Mouse (Mus musculus) spleen, postnatal 4 days (tissue): Measurements from ENCODE around the gene Ppm1h.

Experiments
- DNase-seq, 2 experiments: peaks; one replicate each; pipeline ENCODE4 v3.0.0; 2022; ENCODE audit warnings: low spot score in 2 of 2

Ppm1h gene

DNA sequence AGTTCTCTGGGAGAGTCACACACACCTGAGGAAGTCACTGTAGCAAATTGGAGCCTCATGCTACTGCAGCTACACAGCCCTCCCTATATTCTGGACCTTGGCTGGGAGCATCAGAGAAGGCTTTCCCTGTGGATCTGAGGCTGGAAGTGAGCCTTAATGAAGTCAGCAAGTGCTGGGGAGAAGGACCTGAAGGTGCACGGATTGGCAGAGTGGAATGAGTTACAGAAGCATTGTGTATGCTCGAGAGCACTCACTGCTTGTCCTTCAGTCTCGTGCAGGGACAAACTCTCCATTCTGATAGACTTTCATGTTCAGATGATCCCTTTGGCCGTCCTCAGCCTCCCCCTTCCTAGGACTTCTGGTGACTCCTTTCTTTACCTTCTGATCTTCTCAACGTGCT lies 26.3 kb downstream of the Ppm1h start:
- DNase-seq: no peak

DNA sequence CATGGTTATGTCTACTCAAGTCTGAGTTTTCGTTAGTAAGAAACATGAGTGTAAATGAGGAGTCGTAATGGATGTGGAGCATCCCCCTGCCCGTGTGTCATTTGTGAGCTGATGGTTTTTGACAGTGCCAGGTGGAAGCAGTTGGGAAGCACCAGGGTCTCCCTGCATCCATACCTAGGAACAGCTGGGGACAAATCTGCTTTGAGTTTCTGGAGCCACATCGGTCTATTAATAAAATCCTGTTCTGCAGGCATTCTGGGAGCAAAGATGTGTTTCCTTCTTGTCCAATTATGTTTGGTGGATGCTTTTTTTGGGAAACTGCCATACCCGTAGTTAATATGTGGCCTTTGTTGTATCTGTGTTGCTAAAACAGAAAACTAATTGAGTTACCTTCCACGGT lies 26.9 kb downstream of the Ppm1h start:
- DNase-seq: no peak

DNA sequence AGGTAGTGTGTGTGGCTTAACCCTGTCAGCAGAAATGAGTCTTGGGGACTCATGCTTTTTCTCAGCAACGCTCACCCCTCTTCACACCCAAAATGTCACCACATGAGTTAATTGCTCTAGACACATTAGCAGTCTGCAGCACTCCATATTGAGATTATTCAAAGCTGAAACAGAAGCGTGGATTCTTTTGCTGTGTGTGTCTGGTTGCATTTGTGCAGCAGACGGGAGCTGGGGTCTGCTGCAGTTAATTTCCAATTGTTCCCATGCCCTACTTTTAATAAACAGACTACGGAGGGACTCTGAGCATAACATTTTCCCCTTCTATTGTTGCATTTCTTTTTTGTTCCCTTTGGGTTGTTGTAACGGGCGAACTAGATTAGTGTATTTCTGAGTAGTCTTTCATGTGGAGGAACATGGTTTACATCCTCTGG lies 32.8 kb downstream of the Ppm1h start:
- DNase-seq: no peak

DNA sequence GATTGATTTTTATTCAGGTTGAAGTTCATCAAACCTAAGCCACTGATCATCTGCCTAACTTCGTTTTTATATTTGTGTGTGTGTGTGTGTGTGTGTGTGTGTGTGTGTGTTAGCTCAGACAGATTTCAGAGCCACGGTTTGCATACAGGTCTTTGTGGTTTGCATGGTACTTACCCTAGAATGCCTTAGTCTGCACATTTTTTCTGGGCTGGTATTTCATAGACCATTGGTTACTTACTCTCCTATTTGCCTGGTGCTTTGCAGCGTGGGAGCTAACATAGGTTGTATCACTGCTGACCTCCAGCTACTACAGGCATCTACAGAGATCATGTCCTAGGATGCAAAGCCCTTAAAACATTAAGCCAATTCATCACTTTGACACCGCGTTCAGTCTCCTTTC lies 33.7 kb downstream of the Ppm1h start:
- no peak for DNase-seq

DNA sequence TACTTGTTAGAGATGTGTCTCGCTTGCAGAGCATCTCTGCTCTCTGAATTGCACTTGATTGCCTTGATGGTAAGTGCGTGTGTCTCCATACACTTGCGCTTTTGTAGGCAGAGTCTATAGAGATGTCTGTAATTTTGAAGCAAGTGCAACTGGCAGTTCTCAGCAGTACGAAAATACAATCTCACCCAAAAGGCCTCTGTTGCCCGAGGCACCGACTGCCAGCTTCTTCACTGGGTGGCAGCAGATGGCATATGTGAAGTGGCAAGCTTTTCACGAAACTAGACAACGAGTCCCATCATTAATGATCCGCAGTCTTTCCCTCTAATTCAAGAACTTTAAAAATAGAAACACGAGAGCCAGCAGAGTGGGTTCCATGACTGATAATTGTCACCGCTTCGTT lies 37.3 kb downstream of the Ppm1h start:
- no peak for DNase-seq

DNA sequence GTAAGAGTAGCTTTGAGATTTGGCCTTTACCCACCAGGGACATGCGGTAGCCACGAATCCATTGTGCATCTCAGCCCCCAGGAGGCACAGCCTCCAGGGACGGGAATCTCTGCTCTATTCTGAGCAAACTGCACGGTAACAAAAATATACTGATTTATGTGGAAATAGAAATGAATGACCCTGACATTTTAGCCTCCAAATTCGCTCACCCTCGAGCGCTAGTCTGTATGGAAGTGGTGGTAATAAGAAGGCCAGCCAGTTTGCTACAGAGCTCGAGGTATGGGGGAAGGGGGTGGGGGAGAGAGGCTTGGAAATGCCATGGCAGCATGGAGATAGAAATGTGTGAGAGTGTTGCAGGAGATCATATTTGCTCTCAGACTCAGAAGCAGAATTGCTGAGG lies 37.7 kb downstream of the Ppm1h start:
- no peak for DNase-seq

DNA sequence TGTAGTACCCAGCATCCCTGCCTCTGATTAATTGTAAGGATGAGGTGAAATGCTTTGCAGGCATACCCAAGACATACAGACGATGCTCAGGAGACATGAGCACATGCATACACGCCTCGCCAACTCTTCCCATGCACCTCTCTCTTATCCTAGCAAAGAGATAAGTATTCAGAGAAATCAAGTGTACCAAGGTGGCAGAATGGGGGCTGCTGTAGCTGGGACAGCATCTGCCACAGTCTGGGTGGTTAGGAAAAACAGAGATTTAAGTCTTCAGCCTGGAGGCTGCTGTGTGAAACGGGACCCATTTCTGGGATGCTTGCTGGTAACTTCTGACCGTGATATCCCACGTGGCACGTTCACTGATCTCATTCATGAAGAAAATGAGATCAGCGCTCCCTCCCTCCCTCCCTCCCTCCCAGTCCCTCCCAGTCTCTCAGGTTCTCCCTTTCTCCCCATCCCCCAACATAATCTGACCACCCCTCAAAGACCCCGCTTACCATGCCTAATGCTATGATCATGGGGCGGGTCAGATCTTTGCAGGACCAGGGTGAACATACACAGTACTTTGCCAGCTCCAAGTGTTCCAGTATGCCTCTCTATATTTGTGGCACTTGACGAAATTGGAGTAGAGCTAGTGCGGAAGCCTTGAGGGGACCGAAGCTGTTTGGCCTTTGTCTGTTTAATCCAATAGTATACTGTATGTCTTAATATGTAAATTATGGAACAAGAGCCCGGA lies 38.3 kb downstream of the Ppm1h start:
- no peak for DNase-seq

DNA sequence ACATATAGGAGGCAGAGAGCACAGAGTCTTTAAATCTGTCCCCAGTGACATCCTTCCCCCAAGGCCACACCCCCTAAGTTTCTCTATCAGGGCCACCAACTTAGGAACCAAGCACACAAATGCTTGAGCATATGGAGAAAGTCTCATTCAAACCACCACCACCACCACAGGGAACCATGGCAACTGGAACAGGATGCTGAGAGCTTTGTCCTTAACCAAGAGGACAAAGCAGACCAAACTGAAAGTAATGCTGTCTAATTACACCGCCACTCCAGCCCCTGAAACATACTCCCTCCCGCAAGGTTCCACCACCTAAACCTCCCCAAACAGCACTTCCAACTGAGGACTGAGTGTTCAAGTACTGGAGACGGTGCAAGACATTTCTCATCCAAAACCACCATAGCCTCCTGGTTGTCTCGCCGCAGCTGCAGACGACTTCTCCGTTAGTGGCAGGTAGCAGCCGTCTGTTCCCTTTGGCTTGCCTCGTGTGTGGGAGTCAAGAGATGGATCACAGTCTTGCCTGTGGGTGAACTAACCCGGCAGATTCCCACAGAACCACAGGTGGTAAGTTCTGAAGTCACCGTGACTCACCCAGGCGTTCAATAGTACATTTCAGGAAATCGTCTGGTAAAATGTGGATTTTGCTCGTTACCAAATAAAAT lies 39.3 kb downstream of the Ppm1h start:
- DNase-seq: no peak

DNA sequence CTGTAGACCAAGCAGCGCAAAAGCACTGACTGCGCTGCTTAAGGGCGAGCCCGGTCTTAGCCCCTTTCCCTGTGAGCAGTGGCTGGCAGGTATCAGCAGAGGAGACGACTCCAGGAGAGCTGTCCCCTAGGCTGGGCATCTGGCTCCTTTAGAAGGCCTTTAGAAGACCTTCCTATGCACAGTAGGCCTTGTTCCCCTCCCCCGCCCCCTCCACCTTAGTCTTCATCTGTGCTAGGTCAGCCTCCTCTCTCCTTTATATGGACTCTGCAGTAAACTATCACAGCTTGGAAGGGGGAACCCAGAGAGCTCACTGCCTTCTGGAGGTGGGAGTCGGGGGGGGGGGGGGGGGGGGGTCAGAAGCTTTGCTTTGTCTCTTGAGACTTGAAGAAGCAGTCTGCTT lies 40.4 kb downstream of the Ppm1h start:
- no peak for DNase-seq

DNA sequence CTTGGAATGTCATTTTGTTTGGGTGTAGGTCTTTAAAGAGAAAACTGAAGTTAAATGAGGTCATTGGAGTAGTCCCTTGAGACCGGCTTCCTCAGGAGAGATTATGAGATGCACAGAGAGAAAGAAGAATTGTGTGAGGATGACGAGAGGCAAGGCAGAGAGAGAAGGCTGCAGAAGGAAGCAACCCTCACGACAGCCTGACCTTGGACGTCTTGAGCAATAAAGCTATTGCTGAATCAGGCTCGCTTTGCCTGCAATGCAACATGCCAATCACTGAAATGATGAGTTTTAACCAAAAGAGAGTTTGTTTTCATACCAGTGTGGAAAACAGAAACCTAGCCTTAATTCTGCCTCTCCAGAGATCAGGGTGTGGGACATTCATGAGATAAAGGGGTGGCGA lies 43.5 kb downstream of the Ppm1h start:
- no peak for DNase-seq

DNA sequence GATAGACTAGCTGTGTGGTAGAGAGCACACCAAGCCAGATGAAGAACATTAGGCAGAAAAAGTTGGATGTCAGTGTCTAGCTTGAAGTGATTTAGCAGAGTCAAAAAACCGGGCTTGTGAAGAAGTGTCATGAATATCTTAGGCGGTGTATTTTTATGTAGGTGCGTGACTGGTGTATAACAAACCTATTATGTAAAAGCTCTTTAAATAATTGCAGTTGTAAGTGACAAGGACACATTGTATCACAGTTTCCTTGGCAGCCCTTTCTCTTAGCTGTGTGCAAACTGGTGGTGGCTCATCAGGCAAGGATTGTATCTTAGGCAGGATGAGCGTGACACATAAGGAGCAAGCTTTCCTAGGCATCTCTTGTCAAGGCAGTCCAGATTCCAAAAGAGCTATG lies 46.1 kb downstream of the Ppm1h start:
- no peak for DNase-seq

DNA sequence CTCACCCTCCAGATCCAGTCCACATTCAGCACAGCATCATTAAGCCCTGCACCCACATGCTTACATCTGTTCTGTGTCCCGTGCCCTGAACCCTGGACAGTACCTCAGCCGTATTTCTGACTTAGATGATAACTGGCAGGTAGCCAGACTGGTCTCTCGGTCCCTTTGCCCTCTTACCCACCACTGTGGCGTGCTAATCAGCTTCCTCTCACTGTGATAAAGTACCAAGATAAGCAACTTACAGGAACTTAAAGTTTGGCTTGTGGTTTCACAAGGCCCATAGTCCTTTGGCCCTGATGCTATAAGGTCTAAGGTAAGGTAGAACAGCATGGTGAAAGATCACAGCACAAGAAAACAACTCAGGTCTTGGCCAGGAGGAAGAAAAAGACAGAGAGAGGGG lies 48.7 kb downstream of the Ppm1h start:
- no peak for DNase-seq

DNA sequence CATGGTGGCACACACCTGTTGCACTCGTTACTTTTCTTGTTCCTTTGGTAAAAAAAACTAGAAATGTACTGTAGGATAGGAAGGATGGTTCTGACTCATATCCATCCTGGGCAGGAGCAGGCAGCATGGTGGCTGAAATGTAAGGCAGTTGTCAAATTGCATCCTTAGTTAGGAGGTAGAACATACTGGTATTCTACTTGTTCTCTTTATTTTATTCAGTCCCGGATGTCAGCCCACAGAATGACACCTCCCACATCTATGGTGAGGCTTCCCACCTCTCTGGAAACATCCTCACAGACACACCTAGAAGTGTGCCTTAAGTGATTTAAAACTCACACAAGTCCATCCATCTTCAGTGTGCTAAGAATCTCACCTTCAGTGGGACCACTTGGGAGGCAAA lies 49.6 kb downstream of the Ppm1h start:
- no peak for DNase-seq

DNA sequence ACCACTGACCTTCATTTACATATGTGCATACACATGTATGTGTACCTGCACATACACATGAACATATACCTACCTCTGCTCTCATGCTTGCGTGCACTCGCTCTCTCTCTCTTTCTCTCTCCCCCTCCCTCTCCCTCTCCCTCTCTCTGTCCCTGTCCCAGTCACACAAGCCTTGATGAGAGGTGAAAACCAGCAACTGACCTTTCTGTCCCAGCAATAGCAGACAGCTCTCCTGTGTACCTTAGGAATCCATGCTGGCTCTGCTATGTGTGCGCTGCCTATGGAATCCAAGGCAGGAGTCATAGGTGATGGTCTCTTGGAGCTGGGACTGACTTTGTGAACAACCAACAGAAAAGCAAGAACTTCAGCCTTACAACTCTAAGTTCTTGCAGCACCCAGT lies 53.6 kb downstream of the Ppm1h start:
- DNase-seq: no peak

DNA sequence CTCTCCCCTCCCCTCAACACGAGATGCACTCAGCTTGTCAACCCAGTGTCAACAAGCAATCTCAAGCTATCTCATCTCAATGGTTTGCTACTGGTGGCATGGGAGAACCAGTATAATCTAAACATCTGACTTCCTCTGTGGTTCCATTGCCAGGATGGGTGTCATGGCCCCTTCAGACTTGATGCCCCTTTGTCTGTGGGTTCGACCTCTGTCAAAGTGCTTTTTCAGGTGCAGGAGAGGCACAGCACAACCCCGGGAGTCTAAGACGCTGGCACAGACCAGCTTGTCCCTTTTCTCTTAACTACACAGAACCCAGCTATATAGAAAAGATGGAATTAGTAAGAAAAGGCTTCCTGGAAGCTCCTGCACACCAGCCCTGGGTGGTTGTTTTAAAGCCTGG lies 56.0 kb downstream of the Ppm1h start:
- DNase-seq: no peak

DNA sequence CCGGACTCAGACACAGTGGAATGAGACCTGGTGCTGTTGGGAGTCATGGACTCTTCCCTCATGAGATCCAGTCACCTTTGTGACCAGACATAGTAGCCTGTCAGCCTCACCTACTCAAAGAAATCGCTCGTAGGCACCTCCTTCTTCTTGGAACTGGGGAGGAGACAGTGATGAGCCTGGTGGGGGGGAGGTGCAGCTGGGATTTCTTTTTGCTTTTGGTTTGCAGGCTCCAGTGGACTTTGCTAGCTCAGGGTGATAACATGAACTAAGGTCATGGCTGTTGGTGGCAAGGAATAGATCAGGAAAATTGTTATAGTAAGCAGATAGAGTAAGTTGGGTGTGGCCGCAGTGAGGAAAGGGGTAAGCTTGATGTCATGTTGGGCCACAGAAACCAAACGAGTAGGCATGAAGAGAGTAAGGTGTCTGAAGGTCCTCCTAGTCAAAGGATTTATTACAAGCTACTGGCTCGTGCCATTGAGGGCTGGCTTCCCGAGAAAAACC lies 56.8 kb downstream of the Ppm1h start:
- DNase-seq: no peak

DNA sequence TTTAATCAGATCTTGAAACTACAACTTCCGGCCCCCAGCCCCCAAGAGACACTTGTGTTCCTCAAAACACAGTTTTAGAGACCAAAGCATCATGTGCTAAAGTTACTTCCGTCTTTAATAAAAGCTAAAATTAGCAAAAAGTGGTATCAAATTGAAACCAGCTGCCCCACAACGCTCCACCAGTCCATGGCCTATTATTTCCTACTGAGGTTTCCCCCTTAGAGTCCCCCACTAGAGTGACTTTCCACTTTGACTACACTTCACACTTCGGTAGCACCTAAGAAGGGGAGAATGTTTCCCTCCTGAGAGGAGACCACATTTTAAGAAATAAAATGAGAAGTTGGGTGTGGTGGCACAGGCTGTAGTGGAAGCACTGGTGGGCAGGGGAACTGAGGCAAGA lies 58.3 kb downstream of the Ppm1h start:
- DNase-seq: no peak

DNA sequence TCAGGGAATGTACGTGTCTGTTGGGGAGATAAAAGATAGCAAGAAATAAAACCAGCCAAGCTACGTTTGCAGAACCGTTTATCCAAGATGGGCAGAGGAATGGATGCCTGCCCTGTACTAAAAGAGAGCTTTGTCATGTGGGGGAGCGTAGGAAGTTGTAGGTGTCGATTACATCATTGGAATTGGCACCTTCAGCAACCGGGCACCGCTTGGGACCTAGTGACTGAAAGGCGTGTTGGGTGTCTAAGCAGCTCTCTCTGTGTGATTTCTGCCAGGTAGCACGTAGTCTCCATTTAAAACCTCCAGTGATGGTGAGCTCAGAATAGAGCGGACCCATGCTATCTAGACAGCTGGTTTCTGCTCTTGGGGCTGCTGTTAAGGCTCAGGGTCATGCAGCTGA lies 60.0 kb downstream of the Ppm1h start:
- no peak for DNase-seq

DNA sequence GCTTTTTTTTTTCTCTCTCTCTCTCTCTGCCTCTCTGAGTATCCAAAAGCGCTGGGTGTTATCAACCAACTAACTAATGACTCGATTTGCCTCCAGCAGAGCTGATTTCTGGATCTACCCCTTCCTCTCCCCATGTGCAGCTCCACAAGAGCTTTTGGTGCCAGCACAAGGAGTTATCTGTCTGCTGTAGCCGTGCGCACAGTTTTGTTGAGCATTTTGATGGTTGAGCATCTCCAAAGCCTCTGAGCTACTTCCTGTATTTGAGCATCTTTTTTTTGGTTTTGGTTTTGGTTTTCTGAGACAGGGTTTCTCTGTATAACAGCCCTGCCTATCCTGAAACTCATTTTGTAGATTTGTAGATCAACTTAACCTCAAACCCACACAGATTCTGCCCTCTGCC lies 60.5 kb downstream of the Ppm1h start:
- no peak for DNase-seq

DNA sequence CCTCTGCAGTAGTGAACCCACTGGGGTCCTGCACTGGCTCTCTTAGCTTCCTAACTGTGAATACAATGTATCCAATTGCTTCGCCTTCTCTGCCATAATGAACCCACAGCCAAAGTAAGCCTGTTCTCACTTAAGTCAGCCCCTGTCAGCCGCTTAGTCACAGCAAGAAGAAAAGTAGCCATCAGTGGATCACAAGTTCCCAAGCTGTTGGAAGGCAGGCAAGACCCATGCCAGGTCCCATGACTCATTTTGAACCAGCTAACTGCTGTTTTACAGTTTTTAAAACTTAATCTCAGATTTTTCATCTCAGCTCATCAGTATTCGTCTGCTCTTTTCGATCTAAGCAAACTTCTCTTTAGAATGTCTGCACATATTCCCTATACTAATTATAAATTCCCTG lies 61.6 kb downstream of the Ppm1h start:
- no peak for DNase-seq

DNA sequence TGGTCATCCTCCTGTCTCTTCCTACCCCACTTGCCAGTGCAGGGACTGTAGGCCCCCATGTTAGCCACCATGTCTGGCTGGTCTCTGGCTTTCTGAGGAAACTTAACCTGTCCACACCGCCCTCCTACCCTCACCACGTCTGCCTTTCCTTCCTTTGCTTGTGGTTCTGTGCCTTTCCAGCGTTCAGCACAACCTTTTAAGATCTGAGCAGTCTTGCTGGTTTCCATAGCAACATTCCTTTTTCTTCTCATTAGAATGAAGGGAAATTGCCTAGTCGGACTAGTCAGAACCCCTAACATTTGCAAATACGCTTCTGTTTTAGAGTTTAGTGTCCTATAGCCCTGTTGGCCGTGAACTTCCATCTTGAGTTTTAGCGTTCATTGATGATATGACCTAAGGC lies 62.6 kb downstream of the Ppm1h start:
- DNase-seq: no peak

DNA sequence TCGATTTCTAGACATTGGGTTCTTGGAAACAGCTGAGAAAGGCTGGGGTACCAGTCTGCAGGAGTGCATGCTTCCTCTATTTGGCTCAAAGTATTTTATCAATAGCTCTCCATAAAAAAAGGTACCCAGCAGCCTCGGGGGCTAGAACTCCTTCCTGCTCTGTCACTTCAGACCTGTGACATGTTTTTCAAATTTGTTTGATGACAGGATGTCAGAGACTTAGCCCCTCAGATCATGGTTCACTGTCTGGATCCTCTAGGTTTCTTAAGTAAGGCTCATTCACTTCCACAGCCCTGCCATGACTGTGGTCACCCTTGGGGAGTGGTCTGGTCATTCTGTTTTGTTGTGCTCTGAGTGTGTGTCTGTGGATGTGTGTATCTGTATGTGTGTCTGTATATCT lies 63.6 kb downstream of the Ppm1h start:
- no peak for DNase-seq

DNA sequence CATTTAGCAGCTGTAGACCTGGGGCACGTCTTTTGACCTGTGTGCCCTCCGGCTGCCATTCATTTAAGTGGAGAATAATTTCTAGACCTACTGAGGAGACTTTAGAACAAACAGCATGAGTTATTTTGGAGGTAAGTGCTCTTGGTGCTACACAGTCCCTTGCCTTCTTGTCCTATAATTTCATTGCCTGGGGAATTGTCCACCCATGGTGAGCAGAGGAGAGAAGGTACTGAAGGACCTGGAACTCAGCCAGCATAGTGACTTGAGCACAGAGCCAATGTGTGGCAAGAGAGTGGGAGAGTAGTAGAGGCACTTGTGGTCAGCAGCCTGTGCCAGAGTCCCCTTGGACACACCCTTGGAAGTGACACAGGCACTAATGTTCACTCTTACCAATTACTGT lies 64.8 kb downstream of the Ppm1h start:
- DNase-seq: no peak

DNA sequence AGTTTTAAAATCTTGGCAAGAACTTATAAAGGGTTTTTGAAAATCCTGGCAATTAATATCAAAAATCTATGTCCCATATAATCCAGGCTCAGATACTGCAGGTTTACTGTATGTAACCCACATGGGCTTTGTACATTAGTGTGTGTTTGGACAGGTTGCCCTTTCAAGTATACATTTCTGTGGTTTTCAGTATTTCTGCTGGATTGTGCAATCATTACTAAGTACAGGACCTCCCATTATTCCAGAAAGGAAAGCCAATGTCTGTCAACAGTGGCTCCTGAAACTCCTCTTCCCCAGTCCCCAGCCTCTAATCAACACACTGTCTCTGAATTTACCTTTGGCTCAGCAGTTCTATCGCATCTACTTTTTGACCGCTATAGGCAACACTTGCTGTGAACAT lies 66.4 kb downstream of the Ppm1h start:
- DNase-seq: no peak
